Mouse (Mus musculus) gastrocnemius, postnatal 4 days (tissue): ENCODE data around the gene R3hcc1l. TPM values are rescaled to one million over a fixed set of nuclear protein-coding genes. Genes with fewer than 3 reads are reported as not detected.

Experiments used
- DNase-seq, 2 experiments: peaks; one replicate each; pipeline ENCODE4 v3.0.0; 2021 to 2022; ENCODE audit warnings: low spot score in 2 of 2, mixed read lengths in 2 of 2
- total RNA-seq, 2 experiments: library from RNA; stranded (reverse); gene quantifications; 2 replicates each; pipeline ENCODE4 v1.2.3; 2021

The R3hcc1l gene
- total RNA-seq, 2 experiments from 2014 or later, result 15.0 to 16.7 TPM

DNA sequence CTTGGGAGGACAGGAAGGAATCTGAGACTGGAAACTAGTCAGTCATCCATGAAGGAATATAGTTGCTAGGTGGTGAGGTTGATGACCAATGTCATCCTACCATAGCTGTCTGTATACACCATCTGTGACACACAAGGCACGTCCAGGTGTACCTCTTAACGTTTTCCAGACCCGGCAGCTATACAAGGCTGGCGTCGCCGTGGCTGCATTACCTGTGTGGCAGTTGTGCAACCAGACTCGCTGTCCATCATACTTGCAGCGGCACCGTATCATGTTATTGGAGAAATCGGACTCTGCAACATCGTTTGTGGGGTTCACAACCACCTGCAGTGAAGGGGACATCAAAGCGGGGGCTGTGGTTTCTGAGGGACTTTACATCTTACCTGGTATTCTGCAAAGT, 78.7 kb downstream of the R3hcc1l start:
- DNase-seq, result no peak

DNA sequence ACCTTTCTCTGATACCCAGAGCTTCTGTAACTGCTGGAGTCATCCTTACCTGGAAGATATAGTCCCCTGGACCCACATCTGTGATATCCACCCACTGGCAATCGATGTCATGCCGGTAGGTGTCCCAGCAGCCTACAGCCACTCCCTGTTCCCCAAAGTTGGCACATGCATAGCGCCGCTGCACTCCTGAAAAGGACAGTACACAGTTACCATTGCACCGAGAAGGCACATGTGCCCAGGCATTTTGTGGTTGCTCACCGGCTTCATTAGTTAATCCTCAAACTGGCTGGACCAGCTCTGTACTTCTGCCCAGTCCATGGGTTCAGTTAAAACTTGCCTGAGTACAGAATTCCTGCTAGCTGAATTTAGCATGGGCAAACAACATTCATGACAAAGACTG, 79.3 kb downstream of the R3hcc1l start:
- peak in 1 of 2 experiments; percentile 6 for DNase-seq

GRCm38 (mm10) chr19:42599891-42600290, 81.3 kb downstream of the R3hcc1l start:
- no peak for DNase-seq

DNA sequence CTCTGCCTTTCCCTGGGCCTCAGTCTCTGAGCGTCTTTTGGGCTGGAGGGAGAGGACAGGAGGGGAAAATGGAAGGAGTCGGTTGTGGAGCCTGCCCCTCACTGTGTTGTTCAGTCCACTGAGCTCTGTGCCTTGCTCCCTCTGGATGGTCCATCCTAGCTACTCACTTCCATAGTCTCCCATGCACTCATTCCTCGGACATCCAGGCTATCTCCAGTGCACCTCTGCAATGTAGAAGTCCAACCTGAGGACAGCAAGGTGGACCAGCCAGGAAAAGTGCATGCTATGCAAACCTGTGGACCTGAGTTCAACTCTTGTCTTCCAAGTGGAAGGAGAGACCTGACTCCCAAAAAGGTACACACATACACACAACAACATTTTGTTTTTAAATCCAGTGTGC, 82.0 kb downstream of the R3hcc1l start:
- DNase-seq, result no peak

DNA sequence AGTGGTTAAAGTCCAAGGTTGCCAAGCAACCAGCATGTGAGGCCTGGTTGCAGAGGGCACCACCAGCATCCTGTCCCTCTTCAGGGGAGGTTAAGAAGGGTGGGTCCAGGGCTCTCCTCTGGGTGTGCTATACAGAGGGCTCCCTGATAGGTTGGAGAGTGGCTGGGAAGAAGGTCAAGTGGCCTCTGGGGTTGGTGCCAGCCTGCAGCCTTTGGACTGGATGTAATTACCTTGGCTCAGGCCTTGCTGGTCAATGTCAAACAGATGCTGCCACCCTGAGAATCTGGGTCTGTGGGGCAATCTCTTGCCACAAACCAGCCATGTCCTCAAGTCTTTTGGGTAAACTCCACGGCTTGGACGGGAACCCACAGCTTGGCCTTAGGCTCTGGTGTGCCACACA, 82.9 kb downstream of the R3hcc1l start:
- no peak for DNase-seq

DNA sequence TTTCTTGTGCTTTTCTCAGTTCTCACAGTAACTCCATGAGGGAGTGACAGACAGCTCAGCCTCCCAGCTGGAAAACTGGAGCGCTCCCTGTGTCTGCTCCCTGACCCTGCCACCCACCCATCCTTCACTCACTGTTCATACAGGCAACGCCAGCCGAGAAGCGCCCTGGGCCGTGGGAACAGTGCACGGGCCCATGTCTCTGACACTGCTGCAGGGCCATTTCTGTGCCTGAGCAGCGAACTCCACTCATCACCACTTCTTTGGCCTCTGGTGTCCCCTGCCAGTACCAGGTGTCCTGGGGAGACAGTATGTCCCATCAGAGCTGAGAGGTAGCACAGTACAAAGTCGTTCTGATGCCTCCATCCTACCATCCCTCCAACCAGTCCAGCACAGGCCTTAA, 83.5 kb downstream of the R3hcc1l start:
- DNase-seq, result no peak

GRCm38 (mm10) chr19:42602576-42602975, 84.0 kb downstream of the R3hcc1l start:
- no peak for DNase-seq

DNA sequence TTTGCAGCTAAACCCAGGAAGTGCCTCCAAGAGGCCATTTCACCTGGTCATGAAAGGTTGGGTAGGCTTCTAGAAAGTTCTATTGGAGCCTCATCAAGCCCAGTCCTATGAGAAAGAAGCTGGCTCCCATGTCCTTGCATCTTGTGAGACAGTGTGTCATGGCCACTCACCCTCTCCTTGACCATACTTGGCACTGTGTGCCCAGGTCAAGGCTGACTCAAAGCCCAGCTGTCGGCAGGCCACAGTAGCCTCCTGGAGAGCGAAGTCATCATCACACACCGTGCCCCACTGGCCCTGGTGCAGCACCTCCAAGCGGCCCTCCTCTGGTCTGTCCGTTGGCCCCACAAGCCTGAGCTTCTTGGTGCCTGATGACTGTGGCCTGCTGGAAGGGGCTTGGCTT, 89.5 kb downstream of the R3hcc1l start:
- DNase-seq, result no peak

- no peak for DNase-seq
These were observed 91.2 kb downstream of the R3hcc1l start for GRCm38 (mm10) chr19:42609716-42610115.

DNA sequence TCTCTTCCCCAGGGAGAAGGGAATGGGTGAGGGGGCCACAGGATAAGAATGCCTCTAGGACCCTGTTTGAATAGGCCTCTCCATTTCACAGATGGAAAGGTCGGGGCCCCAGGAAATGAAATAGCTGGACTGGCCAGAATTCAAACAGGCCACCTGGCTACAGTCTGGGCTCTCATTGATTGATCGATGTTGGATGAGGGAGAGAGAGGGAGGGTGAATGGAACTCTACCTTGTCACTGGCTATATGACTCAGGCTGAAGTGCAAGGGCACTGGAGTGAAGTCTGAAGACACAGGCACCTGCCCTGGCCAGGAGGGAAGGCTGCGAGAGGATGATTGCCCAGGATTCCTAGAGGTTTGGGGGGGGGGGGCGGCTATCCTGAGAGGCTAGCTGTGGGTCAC, 93.2 kb downstream of the R3hcc1l start:
- DNase-seq, result no peak

- DNase-seq, result peak; percentile 53 to 71
These were observed 94.1 kb downstream of the R3hcc1l start, which contains the start of gene Loxl4 for GRCm38 (mm10) chr19:42612654-42613053. Gene Loxl4 (minus strand): TSS chr19:42612813.

- DNase-seq, result no peak
These were observed 94.6 kb downstream of the R3hcc1l start for GRCm38 (mm10) chr19:42613116-42613515.

- no peak for DNase-seq
These were observed 95.2 kb downstream of the R3hcc1l start for GRCm38 (mm10) chr19:42613647-42614225.

DNA sequence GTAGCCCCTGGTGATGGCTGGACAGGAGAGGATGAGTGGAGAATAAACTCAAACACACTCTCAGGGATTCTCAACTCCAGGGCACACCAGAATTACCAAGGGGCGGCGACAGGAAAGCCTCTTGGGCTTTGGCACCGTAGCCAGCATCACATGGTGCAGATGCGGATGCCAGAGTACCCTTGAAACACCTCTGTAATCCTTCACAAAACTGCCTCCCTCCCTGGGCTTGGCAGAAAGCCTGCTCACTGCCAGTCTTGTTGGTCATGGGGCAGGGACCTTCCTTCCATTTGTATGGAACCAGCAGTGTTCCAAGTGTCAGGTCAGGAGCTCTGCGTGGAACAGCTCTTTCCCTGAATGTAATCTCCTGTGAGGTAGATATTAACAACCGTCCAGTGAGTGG, 109.5 kb downstream of the R3hcc1l start:
- DNase-seq, result no peak

GRCm38 (mm10) chr19:42631541-42631961, 113.0 kb downstream of the R3hcc1l start:
- no peak for DNase-seq

DNA sequence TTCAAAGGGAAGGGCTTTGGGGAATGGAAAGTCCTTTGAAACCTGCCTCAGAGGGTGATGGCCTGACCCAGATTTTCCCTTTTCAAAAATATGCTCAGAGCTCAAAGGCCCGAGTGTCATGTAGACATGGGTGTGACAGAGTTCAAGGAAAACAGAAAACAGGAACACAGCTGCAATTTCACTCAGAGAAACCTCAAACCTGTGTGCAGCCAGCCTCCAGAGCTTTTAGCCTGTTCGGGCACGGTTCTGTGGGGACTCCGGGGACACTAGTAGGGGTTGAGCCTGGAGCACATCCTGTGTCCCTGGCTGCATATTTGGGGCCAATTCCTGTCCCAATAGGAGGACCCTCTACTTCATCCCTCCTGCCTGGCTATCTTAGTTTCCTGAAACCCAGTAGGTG, 113.7 kb downstream of the R3hcc1l start:
- no peak for DNase-seq

- no peak for DNase-seq
These were observed 115.1 kb downstream of the R3hcc1l start for GRCm38 (mm10) chr19:42633650-42634049.

- DNase-seq, result no peak
These were observed 118.1 kb downstream of the R3hcc1l start for GRCm38 (mm10) chr19:42636631-42637030.

DNA sequence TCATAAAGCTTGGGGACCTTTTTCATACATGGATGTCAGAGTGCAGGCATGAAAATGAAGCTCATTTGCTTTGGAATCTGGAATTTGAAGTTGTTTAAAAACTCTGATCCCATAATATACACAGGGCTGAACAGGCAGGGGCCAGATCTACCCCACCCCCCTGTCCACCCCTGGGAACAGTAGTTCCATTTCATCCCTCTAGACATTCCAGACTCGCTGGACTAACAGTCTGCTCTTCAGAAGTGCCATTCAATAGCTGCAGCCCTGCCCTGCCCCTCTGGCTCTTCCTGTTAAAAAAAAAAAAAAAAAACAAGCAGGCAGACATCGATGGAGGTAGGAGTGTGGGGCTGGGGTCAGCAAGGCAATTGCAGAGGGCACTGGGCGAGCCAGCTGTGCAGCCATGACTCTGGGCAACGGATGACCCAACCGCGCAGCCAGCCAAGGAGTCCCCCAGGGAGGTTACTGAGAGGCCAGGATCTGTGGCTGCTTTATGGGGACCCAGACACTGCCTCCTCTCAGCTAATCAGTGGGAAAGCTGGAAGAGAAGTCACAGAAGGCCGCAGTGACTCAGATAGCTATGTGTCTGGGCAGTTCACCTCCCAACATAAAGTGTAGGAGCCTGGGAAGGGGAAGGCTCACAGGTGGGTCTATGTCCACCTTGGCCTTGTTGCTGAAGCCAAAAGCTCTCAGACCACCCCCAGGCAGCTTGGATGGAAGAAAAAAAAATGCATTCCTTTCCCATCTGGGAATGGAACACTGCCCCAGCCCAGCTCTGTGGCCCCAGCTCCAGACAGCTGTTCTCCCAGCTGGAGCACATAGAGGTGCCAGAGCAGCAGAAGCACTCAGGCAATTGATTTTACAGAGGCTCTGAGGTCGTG, 120.3 kb downstream of the R3hcc1l start:
- DNase-seq, result peak in 1 of 2 experiments; percentile 66

DNA sequence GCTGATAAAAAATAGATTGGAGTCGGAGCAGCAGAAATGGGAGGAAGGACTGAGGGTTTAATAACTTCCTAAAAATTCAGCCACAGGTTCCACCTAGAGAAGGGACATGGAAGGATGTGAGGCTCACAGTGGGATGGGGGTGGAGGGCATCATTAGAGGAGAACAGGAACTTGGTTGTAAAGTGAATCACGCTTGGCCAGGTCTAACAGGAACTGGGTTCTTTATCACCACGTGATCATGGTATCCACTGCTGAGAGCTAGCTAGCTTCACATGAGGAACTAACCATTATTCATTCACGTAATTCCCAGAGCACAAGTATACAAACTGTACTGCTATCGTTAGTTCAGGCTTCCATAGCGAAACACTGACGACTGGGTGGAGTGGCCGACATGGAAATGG, 121.0 kb downstream of the R3hcc1l start:
- no peak for DNase-seq

DNA sequence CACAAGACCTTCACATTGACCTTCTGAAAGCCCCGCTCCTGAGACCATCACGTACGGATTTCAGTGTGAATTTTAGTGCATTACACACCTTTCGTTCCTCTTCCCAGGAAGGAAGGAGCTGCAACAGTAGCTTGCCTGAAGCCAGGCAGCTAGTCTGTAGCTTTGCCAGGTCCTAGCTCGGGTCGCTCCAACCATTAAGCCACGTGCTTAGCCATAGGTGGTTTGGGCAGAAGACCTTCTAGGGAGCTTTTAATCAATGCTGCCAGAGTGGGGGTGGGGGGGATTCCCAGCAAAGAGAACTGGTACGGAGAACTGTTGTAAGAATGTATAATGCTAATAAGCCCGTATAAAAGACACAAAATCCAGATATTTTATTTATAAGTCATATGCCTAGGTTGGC, 121.7 kb downstream of the R3hcc1l start:
- no peak for DNase-seq
